Mouse (Mus musculus) layer of hippocampus, adult 2 months (tissue): ENCODE results near the gene Plekha6. TPM values are rescaled to one million over a fixed set of nuclear protein-coding genes. Genes with fewer than 3 reads are reported as not detected.

Source experiments
- DNase-seq, 2 experiments: peaks; one replicate each; pipeline ENCODE4 v3.0.0; 2022; ENCODE audit warnings: low spot score in 2 of 2
- H3K27ac ChIP-seq: fragments of 200-600 bp; 2 replicates; pipeline ENCODE4 v1.8.1; 2022
- H3K4me3 ChIP-seq: fragments of 200-600 bp; 2 replicates; pipeline ENCODE4 v1.8.1; 2022; ENCODE audit warnings: mild to moderate bottlenecking
- CTCF ChIP-seq: fragments of 200-600 bp; conservative IDR thresholded peaks from 2 replicates; pipeline ENCODE4 v1.8.1; 2022; ENCODE audit warnings: antibody characterized with exemption, mild to moderate bottlenecking, moderate library complexity
- total RNA-seq, 2 experiments: library from RNA; stranded (reverse); gene quantifications; 2 replicates each; pipeline ENCODE4 v1.2.3; 2021

Gene Plekha6
- total RNA-seq, 2 experiments from 2014 or later = 47.6 to 55.0 TPM

DNA sequence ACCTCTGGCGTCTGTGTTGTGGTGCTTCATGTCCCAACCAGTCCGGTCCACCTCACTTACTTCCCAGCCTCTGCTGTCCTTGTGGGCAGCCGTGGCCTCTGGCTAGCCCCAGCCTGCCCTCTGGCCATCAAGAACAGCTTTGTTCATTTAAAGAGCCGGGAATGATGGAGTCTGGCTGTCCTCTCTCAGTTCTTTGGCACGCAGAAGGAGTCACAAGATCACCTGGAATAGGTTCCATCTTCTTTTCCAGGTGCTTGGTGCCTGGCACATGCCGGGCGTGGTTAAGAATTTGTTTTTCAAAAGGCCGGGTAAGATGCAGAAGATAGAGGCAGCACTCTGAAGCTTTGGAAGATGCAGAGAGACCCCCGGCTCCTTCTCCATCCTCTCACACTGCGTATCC lies 51.7 kb downstream of the Plekha6 start:
- Histone ChIP-seq H3K27ac (no peak overlapping the region), H3K4me3 (no peak overlapping the region)
- no peak for TF ChIP-seq CTCF
- no peak for DNase-seq

DNA sequence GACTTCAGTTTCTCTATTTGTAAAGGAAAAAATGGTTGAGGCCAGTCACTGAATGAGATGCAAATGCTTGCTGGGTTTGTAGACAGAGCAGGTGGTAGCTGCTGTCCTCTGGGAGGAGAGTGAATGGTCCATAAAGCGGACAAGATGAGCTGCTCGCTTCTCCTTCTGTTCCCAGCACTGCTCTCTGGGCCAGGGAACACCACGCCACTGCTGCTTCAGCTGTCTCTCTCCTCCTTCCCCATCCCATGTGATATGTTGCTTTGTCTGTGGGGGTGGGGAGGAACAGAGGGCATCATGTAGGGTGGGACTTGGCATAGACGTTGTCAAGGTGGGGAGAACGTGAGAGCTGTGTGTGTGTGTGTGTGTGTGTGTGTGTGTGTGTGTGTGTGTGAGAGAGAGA lies 53.0 kb downstream of the Plekha6 start:
- no peak for TF ChIP-seq CTCF
- DNase-seq = no peak
- no peak overlapping the region for H3K4me3 ChIP-seq
- H3K27ac ChIP-seq = no peak overlapping the region

DNA sequence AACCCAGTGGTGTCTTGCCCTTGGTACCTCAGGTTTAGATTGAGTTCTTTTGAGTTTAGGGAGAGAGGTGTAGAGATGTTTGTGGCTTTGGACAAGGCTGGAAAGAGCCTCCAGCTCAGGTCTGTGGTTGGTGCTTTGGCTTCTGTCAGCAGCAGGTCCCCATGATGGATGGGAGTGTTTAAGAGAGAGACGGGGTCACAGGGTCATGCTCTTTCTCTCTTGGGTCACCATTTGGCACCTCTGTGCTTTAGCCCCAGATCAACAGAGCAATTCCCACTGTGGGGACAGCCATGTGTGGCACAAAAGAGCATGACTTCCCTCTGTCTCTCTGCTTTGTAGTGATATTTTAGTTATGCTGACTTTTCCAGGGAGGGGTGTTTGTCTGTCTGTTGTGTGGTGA lies 55.1 kb downstream of the Plekha6 start:
- Histone ChIP-seq H3K4me3 (no peak overlapping the region), H3K27ac (no peak overlapping the region)
- no peak for DNase-seq
- no peak for TF ChIP-seq CTCF

DNA sequence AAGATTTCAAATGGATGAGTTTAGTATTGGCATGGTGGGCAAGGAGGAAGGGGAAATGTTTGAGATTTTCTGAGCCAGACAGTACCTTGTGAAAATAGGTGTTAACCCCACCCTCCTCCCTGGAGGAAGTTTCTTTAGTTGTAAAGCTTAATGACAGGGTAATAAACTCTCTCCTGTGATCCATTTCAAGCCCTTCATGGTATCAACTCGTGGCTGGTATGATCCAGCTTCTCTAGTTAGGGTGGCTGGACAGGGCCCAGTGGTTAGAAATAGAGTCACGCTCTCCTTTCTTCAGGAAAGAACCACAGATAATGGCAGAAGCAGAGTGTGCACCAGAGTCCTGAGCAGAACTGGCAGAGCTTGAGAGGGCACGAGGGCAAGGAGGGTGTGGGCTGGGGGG lies 57.4 kb downstream of the Plekha6 start:
- DNase-seq = no peak
- Histone ChIP-seq H3K4me3 (no peak overlapping the region), H3K27ac (no peak overlapping the region)
- TF ChIP-seq CTCF = no peak

DNA sequence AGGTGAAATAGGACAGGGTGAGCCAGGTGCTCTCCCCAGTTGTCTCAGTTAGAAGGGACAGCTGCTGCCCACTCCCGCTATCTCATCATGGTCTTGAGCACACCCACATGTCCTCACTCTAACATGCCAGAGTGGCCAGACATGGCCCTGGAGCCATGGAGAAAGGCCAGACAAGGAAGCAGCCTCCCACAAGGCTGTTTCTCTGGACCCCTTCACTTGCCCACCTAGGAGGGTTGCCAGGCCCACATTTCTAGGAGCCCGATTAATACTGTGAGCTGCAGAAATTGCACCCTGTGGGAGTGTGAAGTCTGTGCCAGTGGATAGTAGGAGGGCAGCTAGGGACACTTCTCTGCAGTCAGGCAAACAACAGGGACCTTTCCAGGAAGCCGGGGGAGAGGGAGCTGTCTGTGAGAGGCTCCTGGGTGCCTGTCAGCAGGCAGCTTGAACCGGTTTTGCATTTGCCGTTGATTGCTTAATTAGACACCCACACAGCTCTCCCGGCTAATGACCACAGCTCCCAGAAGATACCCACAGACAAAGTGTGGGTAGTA lies 58.5 kb downstream of the Plekha6 start:
- no peak for TF ChIP-seq CTCF
- H3K27ac ChIP-seq = no peak overlapping the region
- H3K4me3 ChIP-seq = no peak overlapping the region
- no peak for DNase-seq

DNA sequence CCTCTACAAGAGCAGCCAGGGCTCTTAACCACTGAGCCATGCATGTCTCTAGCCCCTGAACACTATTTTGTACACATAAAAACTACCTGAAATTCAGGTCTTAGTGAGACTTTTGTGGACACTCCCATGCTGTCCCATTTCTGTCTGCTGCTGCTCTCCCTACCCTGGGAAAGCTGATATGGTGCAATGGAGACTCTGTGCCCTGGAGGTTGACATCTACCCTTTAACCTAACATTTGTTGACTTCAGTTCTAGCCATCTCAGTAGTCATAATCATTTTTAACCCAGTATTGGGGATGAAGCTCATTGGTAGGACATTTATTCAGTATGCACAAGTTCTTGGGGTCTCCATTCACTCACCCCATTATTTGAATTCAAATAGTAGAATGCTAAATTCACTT lies 60.7 kb downstream of the Plekha6 start:
- DNase-seq = no peak
- H3K4me3 ChIP-seq = no peak overlapping the region
- no peak overlapping the region for H3K27ac ChIP-seq
- no peak for TF ChIP-seq CTCF

DNA sequence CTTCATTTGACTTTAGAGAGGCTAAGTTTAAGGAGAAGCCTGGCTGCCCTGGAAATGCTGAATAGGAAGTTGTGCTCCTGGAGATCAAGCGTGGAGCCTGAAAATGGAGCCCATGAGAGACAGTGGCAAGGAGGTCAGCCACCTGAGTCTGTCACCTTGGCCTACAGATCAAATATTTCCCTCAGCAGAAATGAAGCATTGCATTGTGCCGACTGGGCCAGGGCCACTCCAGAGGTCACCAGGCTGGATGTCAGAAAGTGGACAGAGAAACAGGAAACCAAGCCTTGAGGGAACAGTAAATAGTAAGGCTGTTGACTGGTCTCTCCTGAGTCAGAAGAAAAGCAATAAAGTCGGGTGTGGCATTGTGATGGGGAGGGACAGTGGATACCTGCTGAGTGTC lies 61.1 kb downstream of the Plekha6 start:
- Histone ChIP-seq H3K4me3 (no peak overlapping the region), H3K27ac (no peak overlapping the region)
- DNase-seq = no peak
- TF ChIP-seq CTCF = no peak

DNA sequence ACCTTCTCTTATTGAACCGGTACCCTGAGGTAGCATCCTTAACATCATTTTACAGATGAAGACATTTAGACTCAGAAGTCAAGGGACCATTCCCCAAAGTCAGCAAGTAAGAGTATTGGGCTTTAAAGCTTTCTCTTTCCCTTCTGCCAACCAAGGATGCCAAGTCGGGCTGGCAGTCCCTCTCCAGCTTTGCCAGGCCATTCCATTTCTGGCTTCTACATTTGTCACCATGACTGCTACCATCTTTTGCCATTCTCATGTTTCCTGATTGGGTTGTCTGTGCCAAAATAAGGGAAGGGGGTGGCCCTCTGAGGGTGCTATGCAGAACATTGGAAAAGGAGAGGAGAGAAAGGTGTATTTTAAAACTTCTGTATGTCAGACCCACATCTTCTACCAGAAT lies 61.6 kb downstream of the Plekha6 start:
- Histone ChIP-seq H3K27ac (peak overlapping the region; percentile 78; the same call in 1 of the 2 replicates), H3K4me3 (no peak overlapping the region)
- DNase-seq = no peak
- TF ChIP-seq CTCF = no peak

DNA sequence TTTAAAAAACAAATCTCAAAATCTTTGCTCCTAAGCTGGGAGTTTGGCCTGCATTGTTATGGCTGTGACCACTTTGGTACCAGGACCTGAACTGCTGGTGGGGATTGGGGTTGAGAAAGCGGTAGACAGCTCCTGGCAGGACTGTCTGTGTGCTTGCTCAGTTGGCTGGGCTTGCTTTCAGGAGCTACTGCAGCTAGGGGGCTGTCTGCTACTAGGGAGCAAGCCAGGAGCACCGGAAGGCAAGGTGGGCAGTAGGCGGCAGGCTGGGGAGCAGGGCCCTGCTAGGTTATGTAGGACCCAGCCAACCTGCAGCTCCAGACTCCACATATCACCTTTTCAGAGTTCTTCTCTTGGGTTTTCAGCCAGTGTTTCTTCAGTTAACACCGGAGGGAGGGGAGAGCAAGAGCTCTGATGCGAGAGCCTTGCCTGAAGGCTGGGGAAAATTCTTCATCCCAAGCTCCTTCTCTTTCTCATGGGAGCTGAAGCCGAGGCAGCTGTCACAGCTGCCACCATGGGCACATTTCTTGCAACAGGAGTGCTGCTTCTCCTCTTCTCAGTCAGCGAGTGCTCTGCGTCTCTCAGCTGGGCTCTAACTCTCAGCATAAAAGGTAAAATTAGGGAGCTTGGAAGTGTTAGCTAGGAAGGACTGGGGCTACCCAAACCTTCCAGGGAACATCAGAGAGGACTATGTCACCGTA lies 62.1 kb downstream of the Plekha6 start:
- Histone ChIP-seq H3K27ac (peak overlapping the region; percentile 78), H3K4me3 (peak overlapping the region; percentile 0; the same call in 1 of the 2 replicates)
- TF ChIP-seq CTCF = peak; percentile 80
- peak; percentile 53 to 62 for DNase-seq

DNA sequence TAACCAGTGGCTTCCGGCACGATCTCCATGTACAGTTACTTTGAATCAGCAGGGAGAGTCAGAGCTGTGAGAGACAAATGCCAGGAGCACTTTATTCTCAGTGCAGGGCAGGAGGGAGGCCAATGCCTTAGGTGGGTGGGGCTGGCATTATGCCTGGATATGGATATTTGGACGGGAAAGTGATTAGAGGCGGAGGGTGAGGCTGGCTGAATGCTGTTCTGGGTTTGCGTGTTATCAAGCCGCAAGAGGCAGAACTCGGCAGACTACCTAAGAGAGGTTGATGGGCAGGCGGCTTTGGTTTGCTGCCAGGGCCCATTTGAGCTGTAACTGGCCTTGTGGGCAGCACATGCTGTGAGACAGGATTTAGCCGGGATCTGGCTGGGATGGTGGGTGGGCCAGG lies 62.9 kb downstream of the Plekha6 start:
- no peak for TF ChIP-seq CTCF
- Histone ChIP-seq H3K27ac (peak overlapping the region; percentile 78), H3K4me3 (no peak overlapping the region; the same call in 1 of the 2 replicates)
- DNase-seq = peak; percentile 50 to 72

DNA sequence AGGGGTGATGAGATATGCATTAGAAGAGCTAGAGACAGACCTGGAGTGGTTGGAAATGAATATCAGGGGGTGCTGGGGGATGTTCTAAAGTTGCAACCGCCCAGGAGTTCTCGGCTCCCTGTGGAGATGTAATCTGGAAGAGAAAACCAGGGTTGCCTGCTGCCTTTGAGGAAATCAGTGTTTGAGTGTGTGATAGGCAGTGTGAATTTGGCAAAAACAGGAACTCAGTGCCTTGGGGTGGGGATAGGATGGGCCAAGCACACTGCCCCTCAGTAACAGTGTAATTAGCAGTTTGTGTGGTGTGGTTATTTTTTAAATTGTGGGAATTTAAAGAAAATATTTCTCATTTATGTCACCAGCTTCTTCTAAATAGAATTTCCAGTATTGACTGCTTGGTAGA lies 63.4 kb downstream of the Plekha6 start:
- peak overlapping the region; percentile 78; the same call in 1 of the 2 replicates for H3K27ac ChIP-seq

DNA sequence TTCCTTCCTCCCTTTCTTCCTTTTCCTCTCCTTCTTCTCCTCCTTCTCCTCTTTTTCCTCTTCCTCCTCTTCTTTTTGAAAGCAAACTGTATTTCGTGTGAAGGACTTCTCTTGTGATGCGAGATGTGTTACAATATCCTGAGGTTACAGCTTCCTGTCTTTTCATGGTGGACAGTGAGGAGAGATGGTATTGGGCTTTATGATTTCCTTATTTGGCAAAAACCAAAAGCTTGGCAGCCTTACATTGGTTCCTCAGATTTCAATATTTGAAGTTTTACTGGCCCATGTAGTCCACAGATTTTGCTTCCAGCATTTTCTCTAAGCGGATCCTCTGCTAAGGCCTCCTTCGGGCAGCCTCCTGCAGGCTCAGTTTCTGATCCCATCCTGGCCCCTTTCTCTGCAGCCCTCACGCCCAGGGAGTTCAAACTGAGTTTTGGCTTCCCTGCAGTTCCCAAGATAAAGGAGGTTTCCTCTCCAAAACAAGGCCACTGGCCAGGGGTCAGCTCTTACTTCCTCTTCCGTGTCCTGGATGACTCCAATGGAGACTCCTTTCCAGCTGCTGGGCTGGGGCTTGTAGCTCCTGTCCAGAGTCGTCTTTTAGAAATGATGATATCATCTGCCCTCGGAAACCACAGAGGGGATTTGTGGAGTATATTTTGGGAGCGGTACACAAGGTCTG lies 64.9 kb downstream of the Plekha6 start:
- Histone ChIP-seq H3K4me3 (no peak overlapping the region), H3K27ac (no peak overlapping the region)
- no peak for TF ChIP-seq CTCF
- DNase-seq = no peak

More for the DNA sequence above, 63.4 kb downstream of the Plekha6 start:
- no peak overlapping the region; the same call in 1 of the 2 replicates for H3K4me3 ChIP-seq
- DNase-seq = no peak
- TF ChIP-seq CTCF = no peak

DNA sequence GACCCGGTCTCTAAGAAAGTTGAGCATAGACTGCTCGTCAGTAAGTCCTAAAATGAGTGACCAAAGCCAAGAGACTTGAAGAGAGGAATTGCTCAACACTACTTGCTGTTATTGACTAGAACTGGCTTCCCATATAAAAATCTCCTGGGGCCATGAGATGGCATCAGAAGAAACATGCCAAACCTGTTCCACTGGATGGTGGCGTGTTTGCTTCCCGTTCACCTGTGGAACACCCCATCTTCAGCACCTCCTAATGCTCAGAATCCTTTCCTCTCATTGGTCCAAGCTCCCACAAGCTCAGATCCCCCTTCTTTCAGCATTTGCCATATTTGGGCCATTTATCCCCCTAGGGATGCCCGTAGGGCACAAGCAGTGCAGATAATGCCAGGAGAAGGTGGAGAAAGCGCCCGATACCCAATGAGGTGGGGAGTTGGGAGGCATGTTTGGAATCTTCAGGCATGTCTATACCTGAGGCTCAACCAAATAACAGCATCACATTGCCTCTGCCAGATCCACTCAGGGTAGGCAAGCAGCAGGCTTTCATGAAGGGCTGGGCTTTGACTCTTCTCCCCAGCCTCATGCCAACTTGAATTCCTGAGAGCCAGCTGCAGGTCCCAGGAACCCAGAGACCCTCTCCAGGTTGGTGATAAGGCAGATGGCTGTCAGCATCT lies 67.6 kb downstream of the Plekha6 start:
- DNase-seq = no peak
- Histone ChIP-seq H3K4me3 (no peak overlapping the region), H3K27ac (no peak overlapping the region)
- TF ChIP-seq CTCF = no peak

DNA sequence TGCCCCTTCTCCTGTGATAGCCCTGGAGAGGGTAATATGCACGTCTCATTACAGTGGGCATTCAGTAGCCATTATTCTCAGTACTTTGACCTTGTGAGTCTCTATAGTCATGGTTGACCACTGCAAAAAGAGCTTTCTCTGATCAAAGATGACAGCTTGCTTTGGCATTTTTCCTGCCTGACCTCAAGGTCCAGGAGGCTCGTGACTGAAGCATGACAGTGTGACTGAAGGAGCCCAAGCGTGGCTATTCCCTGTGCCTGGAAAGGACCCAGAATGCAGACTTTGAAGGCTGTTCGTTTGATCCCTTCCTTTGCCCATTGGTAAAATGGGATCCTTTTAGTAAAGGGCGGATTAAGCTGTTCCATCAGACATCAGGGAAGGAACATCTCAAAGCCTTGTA lies 71.9 kb downstream of the Plekha6 start:
- TF ChIP-seq CTCF = no peak
- Histone ChIP-seq H3K4me3 (no peak overlapping the region), H3K27ac (no peak overlapping the region)
- DNase-seq = no peak
